Mouse (Mus musculus) lung, postnatal 0 days (tissue): ENCODE measurements around the gene Hoxa2. TPM values are rescaled to one million over a fixed set of nuclear protein-coding genes. Genes with fewer than 3 reads are reported as not detected.

Experiments
- ATAC-seq: fragments of 200-750 bp; cut with Nextera tagmentation; 2 replicates; pipeline ENCODE4 v1.8.0; 2017; ENCODE audit warnings: moderate library complexity
- DNase-seq: peaks from one replicate; pipeline ENCODE4 v3.0.0-alpha.2; 2016; ENCODE audit warnings: low spot score
- H3K27ac ChIP-seq: fragments of 300-500 bp; sonication (generic); 2 replicates; pipeline ENCODE4 v1.5.1; 2014; ENCODE audit warnings: antibody characterized with exemption, mild to moderate bottlenecking, low read length, mixed read lengths
- H3K27me3 ChIP-seq: fragments of 300-500 bp; sonication (generic); replicated peaks from 2 replicates; pipeline ENCODE4 v1.6.1; 2014; ENCODE audit warnings: low read length, mixed read lengths; ENCODE audit not compliant: insufficient read depth
- H3K36me3 ChIP-seq: fragments of 300-500 bp; sonication (generic); 2 replicates; pipeline ENCODE4 v1.6.1; 2014; ENCODE audit warnings: low read length, mixed read lengths; ENCODE audit not compliant: insufficient read depth
- H3K4me1 ChIP-seq: fragments of 300-500 bp; sonication (generic); 2 replicates; pipeline ENCODE4 v1.6.1; 2014; ENCODE audit warnings: antibody characterized with exemption, low read depth, low read length, mixed read lengths; ENCODE audit not compliant: insufficient read depth
- H3K4me2 ChIP-seq: fragments of 300-500 bp; sonication (generic); replicated peaks from 2 replicates; pipeline ENCODE4 v1.6.1; 2014; ENCODE audit warnings: low read depth, mild to moderate bottlenecking, low read length, moderate library complexity, mixed read lengths
- H3K4me3 ChIP-seq: fragments of 300-500 bp; sonication (generic); 2 replicates; pipeline ENCODE4 v1.5.1; 2014; ENCODE audit warnings: low read depth, low read length
- H3K9ac ChIP-seq: fragments of 300-500 bp; sonication (generic); replicated peaks from 2 replicates; pipeline ENCODE4 v1.6.1; 2014; ENCODE audit warnings: low read depth, mild to moderate bottlenecking
- H3K9me3 ChIP-seq: fragments of 300-500 bp; sonication (generic); 2 replicates; pipeline ENCODE4 v1.6.1; 2016; ENCODE audit warnings: low read length, mixed read lengths
- CTCF ChIP-seq: IDR thresholded peaks from 2 replicates; pipeline ENCODE4 v1.5.1; 2016; ENCODE audit warnings: antibody characterized with exemption, mild to moderate bottlenecking
- EP300 ChIP-seq: IDR thresholded peaks from 2 replicates; pipeline ENCODE4 v1.6.1; 2016; ENCODE audit warnings: antibody characterized with exemption, mild to moderate bottlenecking, control low read depth
- WGBS: fragments of 180-500 bp; shearing (Covaris S2); extraction: QIAGEN DNeasy Blood & Tissue Kit; methylation state at CpG from one replicate; pipeline ENCODE4 v1.1.7; 2014; 5-methylcytosine and 5-hydroxymethylcytosine counted together
- polyA plus RNA-seq: library from polyadenylated mRNA; unstranded; fragments of >200 nt; fragmentation: Nextera tagmentation; extraction: Ambion mirVana; gene quantifications from 2 replicates; pipeline ENCODE4 v1.2.1, GENCODE M21; 2015

The Hoxa2 gene
- polyA plus RNA-seq, 1 experiment from 2014 or later, result 7.2 TPM

DNA sequence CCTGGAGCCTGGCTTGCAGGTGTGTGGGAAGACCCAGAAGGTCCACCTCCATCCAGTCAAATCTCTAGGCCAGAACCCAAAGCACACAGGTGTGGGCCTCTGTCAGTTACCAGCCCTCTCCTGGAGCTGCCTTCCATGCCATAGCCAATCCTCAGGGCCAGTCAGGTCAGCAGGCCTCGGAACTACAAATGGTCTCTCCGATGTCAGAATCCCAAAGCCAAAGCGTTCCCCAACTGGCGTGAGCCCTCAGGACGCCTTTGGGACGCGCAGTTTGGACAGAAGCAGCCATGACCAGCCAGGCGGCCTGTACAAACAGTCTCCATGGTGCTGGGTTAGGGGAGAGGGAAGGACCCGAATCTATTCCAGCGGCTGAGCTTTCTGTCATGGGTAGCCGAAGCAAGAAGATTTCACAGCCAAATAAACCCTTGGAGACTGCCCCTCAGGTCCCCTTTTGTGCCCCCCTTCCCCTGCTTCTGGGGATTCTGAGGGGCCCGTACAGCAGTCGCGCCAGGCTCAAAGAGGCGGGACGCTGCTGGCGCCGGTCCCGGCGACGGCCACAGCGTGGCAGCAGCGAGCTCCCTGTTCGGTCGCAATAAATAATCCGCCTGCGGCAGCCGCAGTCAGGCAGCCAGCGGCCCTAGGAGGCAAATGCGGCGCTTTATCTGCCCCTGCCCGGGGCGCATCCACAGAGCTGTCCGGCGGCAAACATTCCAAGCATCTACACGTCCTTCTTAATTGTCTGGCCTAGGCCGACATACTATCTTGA is 46.7 kb upstream of the Hoxa2 start:
- Histone ChIP-seq H3K36me3 (no peaks in the 10 kb centered on the region), H3K4me3 (peak overlapping the region; percentile 48), H3K4me1 (peaks cover 3% of the 10 kb centered on the region; the same call in 1 of the 2 replicates), H3K9ac (no peak overlapping the region), H3K27ac (no peak overlapping the region), H3K9me3 (no peaks in the 10 kb centered on the region), H3K4me2 (peak overlapping the region; percentile 61), H3K27me3 (peaks cover 73% of the 10 kb centered on the region)
- peak; percentile 74 for ATAC-seq
- no peak for TF ChIP-seq EP300
- peak; percentile 83 for TF ChIP-seq CTCF
- peak; percentile 87 for DNase-seq
- WGBS, result 3% methylated on average over 37 of the region's 37 CpGs

DNA sequence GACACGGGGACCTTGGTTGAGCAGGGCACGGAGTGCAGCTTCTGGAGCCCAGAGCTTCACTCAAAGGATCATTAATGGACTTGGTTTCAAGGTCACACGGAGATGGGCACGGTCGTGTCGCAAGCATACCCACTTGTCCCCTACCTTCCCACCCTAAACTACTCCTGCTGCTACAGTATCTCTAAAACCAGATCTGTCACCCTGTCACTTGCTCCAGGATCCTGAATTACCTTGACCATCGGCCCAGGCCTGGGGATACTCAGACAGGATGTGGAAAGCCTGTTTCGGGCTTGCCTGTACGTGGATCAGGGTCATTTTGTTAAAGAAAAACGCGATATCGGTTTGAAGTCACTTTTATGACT is 45.0 kb upstream of the Hoxa2 start:
- ATAC-seq (no peak), DNase-seq (no peak)
- H3K4me2 ChIP-seq, result peak overlapping the region; percentile 75
- no peak overlapping the region for H3K9ac ChIP-seq
- TF ChIP-seq CTCF, result no peak
- TF ChIP-seq EP300, result no peak
- peaks cover 62% of the 10 kb centered on the region for H3K27me3 ChIP-seq
- H3K4me3 ChIP-seq, result peak overlapping the region; percentile 40
- no peaks in the 10 kb centered on the region for H3K36me3 ChIP-seq
- H3K4me1 ChIP-seq, result peaks cover 3% of the 10 kb centered on the region; the same call in 1 of the 2 replicates
- 44% methylated on average over 12 of the region's 12 CpGs for WGBS
- no peak overlapping the region for H3K27ac ChIP-seq
- H3K9me3 ChIP-seq, result no peaks in the 10 kb centered on the region

DNA sequence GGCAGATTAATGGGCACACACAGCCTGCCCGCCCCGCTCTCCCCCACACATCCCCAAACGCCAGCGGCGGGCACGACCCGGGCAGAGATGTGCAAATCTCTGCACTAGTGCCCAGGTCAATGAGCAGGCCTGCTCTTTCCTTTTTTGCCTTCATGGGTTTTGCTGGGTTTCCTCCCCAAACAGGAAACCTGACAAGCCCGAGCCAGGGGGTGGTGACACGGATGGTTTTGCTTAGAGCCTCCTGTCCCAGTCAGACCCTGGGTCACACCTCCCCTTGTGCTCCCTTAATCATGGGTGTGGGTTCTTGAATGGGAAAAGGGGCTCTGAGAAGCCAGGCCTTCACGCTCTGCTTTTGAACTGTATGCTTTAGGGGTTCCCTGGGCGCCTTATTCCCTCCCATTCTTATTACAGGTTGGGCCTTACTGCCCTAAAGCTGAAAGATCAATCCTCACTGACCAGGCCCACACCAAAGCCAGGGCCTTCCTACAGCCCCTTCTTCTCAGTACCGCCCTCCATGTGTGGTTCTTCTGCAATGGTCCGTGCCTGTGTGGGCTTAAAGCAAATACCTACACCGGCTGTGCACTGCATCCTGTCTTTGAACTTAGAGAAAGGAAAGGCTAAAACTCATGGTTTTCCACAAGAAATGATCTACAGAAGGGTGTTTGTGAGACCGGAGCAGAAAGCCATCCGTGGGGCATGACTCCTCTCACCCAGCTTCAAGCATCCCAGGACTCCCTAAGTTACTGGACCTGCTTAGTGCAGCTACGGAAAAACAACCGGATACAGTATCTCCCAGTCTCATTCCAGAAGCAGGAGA is 44.4 kb upstream of the Hoxa2 start:
- peak overlapping the region; percentile 40 for H3K4me3 ChIP-seq
- WGBS, result 28% methylated on average over 16 of the region's 18 CpGs
- 0 out of 2 replicates have a peak overlapping the region, but pooled peaks have one; percentile 27 for H3K9ac ChIP-seq
- no peak for DNase-seq
- TF ChIP-seq CTCF (no peak), EP300 (no peak)
- H3K27me3 ChIP-seq, result peaks cover 56% of the 10 kb centered on the region
- no peaks in the 10 kb centered on the region for H3K9me3 ChIP-seq
- no peaks in the 10 kb centered on the region for H3K36me3 ChIP-seq
- peak overlapping the region; percentile 75 for H3K4me2 ChIP-seq
- ATAC-seq, result no peak
- H3K4me1 ChIP-seq, result peaks cover 3% of the 10 kb centered on the region; the same call in 1 of the 2 replicates
- peak overlapping the region; percentile 59 for H3K27ac ChIP-seq

DNA sequence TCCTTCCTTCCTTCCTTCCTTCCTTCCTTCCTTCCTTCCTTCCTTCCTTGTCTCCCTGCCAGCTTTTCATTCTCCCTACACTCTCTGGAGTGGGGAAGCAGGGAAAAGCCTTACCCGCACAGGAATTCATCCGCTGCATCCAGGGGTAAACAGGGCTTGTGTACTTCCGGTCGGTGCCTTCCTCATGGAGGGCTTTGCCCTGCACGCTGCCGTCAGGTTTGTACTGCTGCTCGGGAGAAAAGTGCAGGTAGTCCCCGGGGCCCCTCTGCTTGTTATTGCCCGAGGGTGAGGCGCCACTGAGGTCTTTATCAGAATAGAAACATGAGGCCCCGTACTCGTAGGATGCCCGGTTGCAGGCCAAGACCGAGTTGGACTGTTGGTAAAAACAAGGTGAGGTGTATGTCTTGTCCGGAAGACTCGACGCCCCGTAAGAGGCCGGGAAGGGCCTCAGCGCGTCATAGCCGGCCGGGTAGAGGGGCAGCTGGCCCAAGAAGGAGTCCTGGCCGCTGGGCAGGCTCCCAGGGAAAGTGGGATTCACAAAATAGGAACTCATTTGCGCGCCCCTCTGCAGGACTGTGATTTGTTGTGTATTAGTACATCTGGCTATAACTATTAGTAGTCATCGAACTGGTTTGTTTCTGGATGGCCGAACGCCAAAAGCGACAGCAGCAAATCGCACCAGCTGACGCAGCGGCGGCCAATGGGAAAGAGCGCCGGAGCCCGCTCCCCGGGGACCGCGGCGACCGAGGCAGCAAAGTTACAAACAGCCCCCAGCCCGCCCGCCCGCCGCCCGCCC is 43.6 kb upstream of the Hoxa2 start, which contains the start of gene Hoxa6:
Gene Hoxa6, minus strand, starts transcription at position 651 of the 796 bp plus-strand sequence.
- peak within 1 kb of the TSS; percentile 40 for H3K4me3 ChIP-seq
- H3K36me3 ChIP-seq, result no peaks in the 10 kb centered on the region
- 4% methylated on average over 45 of the region's 47 CpGs for WGBS
- peak within 1 kb of the TSS; percentile 75 for H3K4me2 ChIP-seq
- no peak for ATAC-seq
- H3K27me3 ChIP-seq, result peaks cover 53% of the 10 kb centered on the region
- H3K9ac ChIP-seq, result 0 out of 2 replicates have a peak within 1 kb of the TSS, but pooled peaks have one; percentile 27
- peak within 1 kb of the TSS; percentile 59 for H3K27ac ChIP-seq
- H3K9me3 ChIP-seq, result no peaks in the 10 kb centered on the region
- peaks cover 3% of the 10 kb centered on the region; the same call in 1 of the 2 replicates for H3K4me1 ChIP-seq
- DNase-seq, result no peak
- TF ChIP-seq EP300, result no peak
- TF ChIP-seq CTCF, result no peak

DNA sequence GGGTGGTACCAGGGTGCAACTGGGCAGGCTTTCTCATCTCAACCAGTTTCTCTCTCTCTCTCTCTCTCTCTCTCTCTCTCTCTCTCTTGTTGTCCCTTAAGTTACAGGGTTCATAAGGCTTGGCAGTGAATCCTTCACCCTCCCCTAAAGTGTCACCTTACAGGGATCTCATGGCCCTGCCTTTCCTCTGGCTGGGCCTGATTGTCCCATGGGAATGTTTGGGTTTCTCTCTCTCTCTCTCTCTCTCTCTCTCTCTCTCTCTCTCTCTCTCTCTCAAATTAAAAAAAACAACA is 43.0 kb upstream of the Hoxa2 start:
- DNase-seq, result no peak
- Histone ChIP-seq H3K36me3 (no peaks in the 10 kb centered on the region), H3K4me2 (peak overlapping the region; percentile 75), H3K27me3 (peaks cover 47% of the 10 kb centered on the region; the same call in 1 of the 2 replicates), H3K9me3 (no peaks in the 10 kb centered on the region), H3K4me1 (peaks cover 3% of the 10 kb centered on the region; the same call in 1 of the 2 replicates), H3K9ac (no peak overlapping the region), H3K27ac (0 out of 2 replicates have a peak overlapping the region, but pooled peaks have one; percentile 59), H3K4me3 (peak overlapping the region; percentile 1; the same call in 1 of the 2 replicates)
- no peak for TF ChIP-seq EP300
- TF ChIP-seq CTCF, result no peak
- no peak for ATAC-seq
